Mouse (Mus musculus): ENCODE measurements around the gene Stambp.

DNA sequence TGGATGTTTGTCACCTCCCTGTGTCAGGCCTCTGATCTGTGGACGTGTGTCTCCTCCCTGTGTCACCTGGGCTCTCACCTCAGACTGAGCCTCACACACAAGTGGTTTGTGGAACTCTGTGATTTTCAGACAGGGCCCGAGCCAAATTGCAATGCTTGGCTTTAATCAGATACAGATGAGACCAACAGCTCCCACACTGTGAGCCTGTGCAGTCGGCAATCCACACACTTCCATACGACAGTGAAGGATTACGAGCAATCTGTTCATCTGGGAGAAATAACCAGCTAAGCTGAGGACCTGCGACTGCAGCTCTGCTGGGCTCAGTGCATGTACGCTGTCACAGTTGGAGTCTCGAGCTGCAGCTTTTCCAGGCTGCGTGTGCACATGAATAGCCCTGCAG lies 47.4 kb upstream of the Stambp start:
- TF ChIP-seq CHD2 (IDR thresholded peaks at IDR 0.05; ENCODE audit: low read depth, low read length) (no peak), ZNF384 (IDR thresholded peaks at IDR 0.05; ENCODE audit: low read depth, low read length) (no peak), MAFK (IDR thresholded peaks at IDR 0.05; ENCODE audit: insufficient read depth, low read depth, low read length) (no peak), HCFC1 (IDR thresholded peaks at IDR 0.05; ENCODE audit: borderline replicate concordance, insufficient read depth, low read length) (no peak), ZC3H11A (IDR thresholded peaks at IDR 0.05; ENCODE audit: borderline replicate concordance, low read depth, low read length) (no peak)

All from ES-E14 (cell line).